Mouse (Mus musculus): Measurements from ENCODE around the gene Dmxl2. TPM values are rescaled to one million over a fixed set of nuclear protein-coding genes. Genes with fewer than 3 reads are reported as not detected.

Dmxl2 gene
- total RNA-seq, 2 experiments from 2014 or later: 3.8 to 5.0 TPM

- intact Hi-C loops (cut with DNase I; ENCODE audit: low total_unique reads): no loop called here
- DNase-seq: no peak
Measured at GRCm38 (mm10) chr9:54356756-54357155, 144.7 kb downstream of the Dmxl2 start.

- no peak for DNase-seq
- intact Hi-C loops (cut with DNase I; ENCODE audit: low total_unique reads): no loop called here
Measured at GRCm38 (mm10) chr9:54342026-54342425, 159.4 kb downstream of the Dmxl2 start.

DNA sequence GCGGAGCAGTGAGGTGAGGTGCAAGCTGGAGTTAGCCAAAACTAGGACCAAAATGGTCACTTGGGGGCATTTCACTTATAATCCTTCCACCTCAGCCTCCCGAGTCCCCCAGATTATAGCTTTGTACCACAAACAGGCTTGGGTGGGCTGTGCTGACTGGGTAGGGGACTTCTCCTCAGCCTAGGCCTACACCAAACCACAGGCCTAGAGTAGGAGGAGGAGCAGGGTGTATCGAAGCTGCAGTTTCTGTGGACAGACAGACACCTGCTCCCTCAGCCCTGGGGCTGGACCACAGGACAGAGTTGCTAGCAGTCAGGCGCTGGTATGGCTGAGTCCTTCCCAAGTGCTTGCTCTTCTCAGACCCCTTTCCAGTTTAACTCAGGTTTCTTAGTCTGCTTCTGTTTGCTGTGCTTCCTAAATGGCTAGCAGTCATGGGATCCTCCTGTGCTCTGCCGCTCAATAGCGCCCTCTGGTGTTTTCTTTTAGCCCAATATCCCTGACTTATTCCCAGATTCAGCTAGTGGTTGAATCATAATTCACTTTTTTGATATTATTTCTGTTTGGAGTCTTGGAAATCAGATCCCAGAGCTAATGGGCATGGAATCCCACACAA is 164.8 kb downstream of the Dmxl2 start:
- intact Hi-C loops (cut with DNase I; ENCODE audit: low total_unique reads): loop anchor here (5.0 kb wide), 2 partner anchors 154 to 344 kb away; no protein-coding TSS in a partner anchor
- no peak for DNase-seq

GRCm38 (mm10) chr9:54335582-54335981 is 165.8 kb downstream of the Dmxl2 start:
- no peak for DNase-seq
- intact Hi-C loops (cut with DNase I; ENCODE audit: low total_unique reads): loop anchor here (5.0 kb wide), 2 partner anchors 153 to 343 kb away; no protein-coding TSS in a partner anchor

- intact Hi-C loops (cut with DNase I; ENCODE audit: low total_unique reads): no loop called here
- DNase-seq: no peak
Measured at GRCm38 (mm10) chr9:54329201-54329600, 172.2 kb downstream of the Dmxl2 start.

- intact Hi-C loops (cut with DNase I; ENCODE audit: low total_unique reads): loop anchor here (5.0 kb wide), 1 partner anchor 141 kb away; no protein-coding TSS in a partner anchor
- DNase-seq: no peak
Measured at GRCm38 (mm10) chr9:54323456-54323855, 178.0 kb downstream of the Dmxl2 start.

DNA sequence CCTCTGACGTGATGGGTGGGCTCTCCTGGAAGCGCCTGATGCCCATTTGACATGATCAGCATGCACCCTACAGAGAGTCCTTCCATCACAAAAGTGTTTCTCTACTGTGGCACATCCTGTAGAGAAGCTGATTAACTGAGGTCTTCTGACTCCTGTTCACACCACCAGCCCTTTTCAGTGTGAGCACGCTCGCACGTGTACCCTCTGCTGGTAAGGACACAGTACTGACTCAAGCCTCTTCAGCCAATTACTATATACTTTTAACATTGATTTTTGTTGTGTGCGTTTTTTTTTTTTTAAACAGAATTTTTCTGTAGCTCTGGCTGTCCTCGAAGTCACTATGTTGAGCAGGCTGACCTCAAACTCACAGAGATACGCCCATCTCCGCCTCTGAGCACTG is 185.1 kb downstream of the Dmxl2 start:
- DNase-seq: no peak
- intact Hi-C loops (cut with DNase I; ENCODE audit: low total_unique reads): no loop called here

Other genes starting within 250 kb of the Dmxl2 start
- not detected for gene Cyp19a1, start 233.5 kb downstream of the Dmxl2 start, total RNA-seq (2021)
- gene Gldn, start 215.1 kb downstream of the Dmxl2 start, total RNA-seq (2021): 1 to 10 TPM; 1.3 to 3.9 TPM
- gene Sh2d7, start 37.4 kb upstream of the Dmxl2 start, total RNA-seq (2021): not detected
- 10 to 100 TPM; 38.0 to 41.9 TPM for gene Cib2, start 58.6 kb upstream of the Dmxl2 start, total RNA-seq (2021)
- gene Idh3a, start 84.7 kb upstream of the Dmxl2 start, total RNA-seq (2021): 100 to 1,000 TPM; 416 to 493 TPM
- gene Acsbg1, start 160.2 kb upstream of the Dmxl2 start, total RNA-seq (2021): under 1 TPM; 0.27 to 0.45 TPM
- gene Dnaja4, start 197.2 kb upstream of the Dmxl2 start, total RNA-seq (2021): 10 to 100 TPM; 39.8 to 58.3 TPM
- 10 to 100 TPM; 18.4 to 22.7 TPM for gene Wdr61, start 232.9 kb upstream of the Dmxl2 start, total RNA-seq (2021)